In genomic region chr4:43420305-43420704, GRCm38 (mm10) we compare ENCODE assay signal across 8 mouse cellular contexts. TPM values are rescaled to one million over a fixed set of nuclear protein-coding genes. Genes with fewer than 3 reads are reported as not detected.
A peak's percentile ranks its signal among the peaks of the same experiment; 100 is the strongest.
DNase-seq lines count a peak whose midpoint lies in the region; ATAC-seq and TF ChIP-seq lines count a peak whose summit lies in the region.

No protein-coding gene starts in this region.

- no peaks in the 10 kb centered on the region for H3K79me2 ChIP-seq in myocyte (ENCODE audit: control insufficient read depth, insufficient read depth)

- no peak overlapping the region for H3K4me3 ChIP-seq in myocyte
- no peak overlapping the region for H3K4me3 ChIP-seq in stomach, embryonic 16.5 days (replicated peaks; ENCODE audit: low read length)

- peak; percentile 59 to 62 for DNase-seq in urinary bladder, adult 18-20 months (ENCODE audit: low spot score in 2 of 2)
- no peak for DNase-seq in urinary bladder, postnatal 10 days (ENCODE audit: low spot score)
- DNase-seq in cerebellum, adult 8-10 months = peak; percentile 77
- DNase-seq in forelimb bud, embryonic 11.5 days (ENCODE audit: low read depth, low spot score) = peak; percentile 82
- DNase-seq in kidney, adult 18-20 months = peak; percentile 87
- peak; percentile 63 to 76 for DNase-seq in left cerebral cortex, postnatal 36 days (ENCODE audit: low spot score in 2 of 2)

- intact Hi-C loops in left cerebral cortex, postnatal 36 days (cut with DNase I) = loop anchor here (1.0 to 5.0 kb wide), 2 partner anchors 153 to 373 kb away; partner anchors contain the start of genes Atp8b5 and Fam214b

- TF ChIP-seq POLR2A in myocyte (IDR thresholded peaks at IDR 0.05; ENCODE audit: insufficient read length, low read depth) = no peak

- H3K9me3 ChIP-seq in stomach, embryonic 16.5 days (replicated peaks; ENCODE audit: control insufficient read depth, low read length) = no peaks in the 10 kb centered on the region

- no peaks in the 10 kb centered on the region for H3K36me3 ChIP-seq in myocyte (ENCODE audit: control insufficient read depth, insufficient read depth)
- peaks cover 21% of the 10 kb centered on the region; the same call in 1 of the 2 replicates for H3K36me3 ChIP-seq in stomach, embryonic 16.5 days (ENCODE audit: control insufficient read depth, insufficient read depth, low read length)

- ATAC-seq in stomach, embryonic 16.5 days (ENCODE audit: insufficient read depth, low FRiP score) = peak; percentile 19; the same call in 1 of the 2 replicates

- WGBS in stomach, embryonic 16.5 days = 3% methylated on average over 6 of the region's 6 CpGs

- peaks cover 10% of the 10 kb centered on the region; the same call in 1 of the 2 replicates for H3K4me1 ChIP-seq in stomach, embryonic 16.5 days (ENCODE audit: control insufficient read depth, insufficient read depth, low read length)

- H3K27ac ChIP-seq in stomach, embryonic 16.5 days (ENCODE audit: low read length) = peak overlapping the region; percentile 34; the same call in 1 of the 2 replicates

- H3K9ac ChIP-seq in stomach, embryonic 16.5 days (ENCODE audit: low read length) = no peak overlapping the region

- no peaks in the 10 kb centered on the region for H3K27me3 ChIP-seq in myocyte (ENCODE audit: control insufficient read depth, insufficient read depth, insufficient read length)
- no peaks in the 10 kb centered on the region for H3K27me3 ChIP-seq in stomach, embryonic 16.5 days (ENCODE audit: control insufficient read depth, insufficient read depth, low read length)

- H3K4me2 ChIP-seq in myocyte (ENCODE audit: low read depth) = peak overlapping the region; percentile 25
- no peak overlapping the region for H3K4me2 ChIP-seq in stomach, embryonic 16.5 days (ENCODE audit: low read depth, low read length)

- H3ac ChIP-seq in myocyte (ENCODE audit: control insufficient read depth, insufficient read length) = no peak overlapping the region

TF ChIP-seq in myocyte, 11 proteins besides CTCF, POLR2A, EP300 and RAD21:
- TF ChIP-seq REST (IDR thresholded peaks at IDR 0.05; ENCODE audit: insufficient read depth, insufficient read length) (no peak), USF1 (IDR thresholded peaks at IDR 0.05; ENCODE audit: low read depth) (no peak), E2F4 (IDR thresholded peaks at IDR 0.05; ENCODE audit: insufficient read depth) (no peak), MYOD1 (IDR thresholded peaks at IDR 0.05; ENCODE audit: control insufficient read depth in 1 of 3, insufficient read length in 2 of 3, low read depth in 2 of 3) (no peak), MYOG (IDR thresholded peaks at IDR 0.05; ENCODE audit: control insufficient read depth in 1 of 3, insufficient read depth in 1 of 3, insufficient read length in 2 of 3, low read depth in 2 of 3) (no peak), SRF (IDR thresholded peaks at IDR 0.05; ENCODE audit: control insufficient read depth, insufficient read length, low read depth) (no peak), TCF3 (IDR thresholded peaks at IDR 0.05; ENCODE audit: insufficient read length, low read depth) (no peak), CEBPB (IDR thresholded peaks at IDR 0.05; ENCODE audit: insufficient read depth, poor library complexity, severe bottlenecking) (no peak), POLR2AphosphoS2 (IDR thresholded peaks at IDR 0.05; ENCODE audit: insufficient read length, low read depth) (no peak), MAX (IDR thresholded peaks at IDR 0.05; ENCODE audit: low read depth) (no peak), TCF12 (IDR thresholded peaks at IDR 0.05; ENCODE audit: insufficient read depth, poor library complexity, severe bottlenecking) (no peak)

RNA-seq across cellular contexts. Expression of gene Fam166b, which starts 8.6 kb away (rescaled TPM):
- 1 to 10 TPM in 1 of 2 experiments, under 1 TPM in 1; 0.69 to 1.4 TPM for total RNA-seq in left cerebral cortex, postnatal 36 days (2021)
- 0.04 TPM for polyA plus RNA-seq in myocyte (2012; fragmentation: generic; extraction: Trizol)
- polyA plus RNA-seq in stomach, embryonic 16.5 days (2015; fragmentation: Nextera tagmentation; extraction: Ambion mirVana) = not detected in 2 replicates

RNA-seq across cellular contexts. Expression of gene Tesk1, which starts 21.4 kb away (rescaled TPM):
- 10 to 100 TPM; 87.8 to 92.9 TPM for total RNA-seq in left cerebral cortex, postnatal 36 days (2021)
- polyA plus RNA-seq in myocyte (2012; fragmentation: generic; extraction: Trizol) = 40.4 TPM
- polyA plus RNA-seq in stomach, embryonic 16.5 days (2015; fragmentation: Nextera tagmentation; extraction: Ambion mirVana) = 1.7 TPM in 2 replicates

RNA-seq across cellular contexts. Expression of gene Cd72, which starts 34.1 kb away (rescaled TPM):
- 1 to 10 TPM in 1 of 2 experiments, under 1 TPM in 1; 0.59 to 1.2 TPM for total RNA-seq in left cerebral cortex, postnatal 36 days (2021)
- polyA plus RNA-seq in myocyte (2012; fragmentation: generic; extraction: Trizol) = 0.74 TPM
- polyA plus RNA-seq in stomach, embryonic 16.5 days (2015; fragmentation: Nextera tagmentation; extraction: Ambion mirVana) = 2.6 and 3.5 TPM in 2 replicates

RNA-seq across cellular contexts. Expression of gene Rusc2, which starts 38.5 kb away (rescaled TPM):
- total RNA-seq in left cerebral cortex, postnatal 36 days (2021) = 100 to 1,000 TPM; 135 TPM
- polyA plus RNA-seq in myocyte (2012; fragmentation: generic; extraction: Trizol) = 28.2 TPM
- 10.4 and 15.1 TPM in 2 replicates for polyA plus RNA-seq in stomach, embryonic 16.5 days (2015; fragmentation: Nextera tagmentation; extraction: Ambion mirVana)

Comparison
In these comparisons a context has a peak if more than half of its experiments do, and no peak if none do; other contexts are left out.
1. RNA of gene Tesk1, which starts 21.4 kb away (polyA plus RNA-seq): 40.4 TPM in myocyte (single experiment); 1.7 TPM in stomach, embryonic 16.5 days; every median in the first group is over 10 times any median in the second.